Mouse (Mus musculus) limb, embryonic 11.5 days (tissue): Measurements from ENCODE around the gene Nectin2. TPM values are rescaled to one million over a fixed set of nuclear protein-coding genes. Genes with fewer than 3 reads are reported as not detected.

Source experiments
- ATAC-seq: fragments of 200-750 bp; cut with Nextera tagmentation; 2 replicates; pipeline ENCODE4 v1.8.0; 2017; ENCODE audit warnings: low read depth; ENCODE audit not compliant: insufficient number of reproducible peaks, low FRiP score, low TSS enrichment
- DNase-seq: peaks from one replicate; pipeline ENCODE4 v3.0.0-alpha.2; 2015; ENCODE audit warnings: low spot score
- H3K27ac ChIP-seq: fragments of 300-500 bp; sonication (generic); replicated peaks from 2 replicates; pipeline ENCODE4 v1.5.1; 2014; ENCODE audit warnings: low read depth, mild to moderate bottlenecking, low read length
- H3K27me3 ChIP-seq: fragments of 300-500 bp; sonication (generic); 2 replicates; pipeline ENCODE4 v1.6.1; 2014; ENCODE audit warnings: mild to moderate bottlenecking, low read length, mixed read lengths; ENCODE audit not compliant: control insufficient read depth, insufficient read depth
- H3K36me3 ChIP-seq: fragments of 300-500 bp; sonication (generic); 2 replicates; pipeline ENCODE4 v1.6.1; 2014; ENCODE audit warnings: mild to moderate bottlenecking, low read length, moderate library complexity, mixed read lengths; ENCODE audit not compliant: control insufficient read depth, insufficient read depth
- H3K4me1 ChIP-seq: fragments of 300-500 bp; sonication (generic); 2 replicates; pipeline ENCODE4 v1.6.1; 2014; ENCODE audit warnings: low read length, mixed read lengths; ENCODE audit not compliant: control insufficient read depth, insufficient read depth
- H3K4me2 ChIP-seq: fragments of 300-500 bp; sonication (generic); 2 replicates; pipeline ENCODE4 v1.6.1; 2014; ENCODE audit warnings: low read depth, mild to moderate bottlenecking, moderate library complexity; ENCODE audit not compliant: severe bottlenecking
- H3K4me3 ChIP-seq: fragments of 300-500 bp; sonication (generic); 2 replicates; pipeline ENCODE4 v1.5.1; 2014; ENCODE audit warnings: low read depth, low read length
- H3K9ac ChIP-seq: fragments of 300-500 bp; sonication (generic); 2 replicates; pipeline ENCODE4 v1.6.1; 2014; ENCODE audit warnings: mild to moderate bottlenecking, low read length
- H3K9me3 ChIP-seq: fragments of 300-500 bp; sonication (generic); 2 replicates; pipeline ENCODE4 v1.6.1; 2016; ENCODE audit warnings: low read length; ENCODE audit not compliant: control insufficient read depth
- WGBS: fragments of 180-500 bp; shearing (Covaris S2); extraction: QIAGEN DNeasy Blood & Tissue Kit; methylation state at CpG from one replicate; pipeline ENCODE4 v1.1.7; 2014; 5-methylcytosine and 5-hydroxymethylcytosine counted together
- polyA plus RNA-seq: library from polyadenylated mRNA; unstranded; fragments of >200 nt; fragmentation: Nextera tagmentation; extraction: Ambion mirVana; gene quantifications from 2 replicates; pipeline ENCODE4 v1.2.1, GENCODE M21; 2014

Nectin2 gene
- polyA plus RNA-seq, 1 experiment from 2014 or later = 63.2 TPM

DNA sequence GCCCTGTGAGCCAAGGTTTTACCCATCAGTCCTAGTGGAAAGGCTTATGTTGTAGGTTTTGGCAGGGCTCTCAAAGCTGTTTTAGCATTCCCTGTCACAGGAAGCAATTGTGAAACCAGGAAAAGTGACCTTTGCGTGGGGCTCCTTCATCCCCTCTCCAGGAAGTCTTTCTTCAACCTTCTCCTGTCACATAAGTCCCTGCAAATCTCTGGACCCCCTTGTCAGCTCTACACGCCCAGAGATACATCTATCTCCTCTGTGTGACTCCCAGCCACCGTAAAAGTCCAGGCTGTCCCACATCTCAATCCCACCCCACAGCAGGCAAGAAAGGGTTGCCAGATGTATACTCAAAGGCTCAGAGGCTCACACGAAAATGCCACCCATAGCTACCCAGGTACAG lies 21.4 kb upstream of the Nectin2 start:
- H3K9me3 ChIP-seq = no peaks in the 10 kb centered on the region
- WGBS = 34% methylated on average over 4 of the region's 4 CpGs
- H3K4me1 ChIP-seq = peaks cover 18% of the 10 kb centered on the region
- H3K4me2 ChIP-seq = no peak overlapping the region
- no peak overlapping the region for H3K9ac ChIP-seq
- H3K27me3 ChIP-seq = no peaks in the 10 kb centered on the region
- no peak overlapping the region for H3K4me3 ChIP-seq
- DNase-seq (no peak), ATAC-seq (no peak)
- H3K27ac ChIP-seq = no peak overlapping the region
- H3K36me3 ChIP-seq = no peaks in the 10 kb centered on the region

GRCm38 (mm10) chr7:19770984-19771391 lies 20.7 kb upstream of the Nectin2 start, which contains the start of gene Bcam:
Gene Bcam, minus strand, starts transcription at chr7:19771016.
- ATAC-seq = peak; percentile 48; the same call in 1 of the 2 replicates
- Histone ChIP-seq H3K4me1 (peaks cover 18% of the 10 kb centered on the region), H3K4me2 (peak within 1 kb of the TSS; percentile 87), H3K27ac (no peak within 1 kb of the TSS), H3K4me3 (peak within 1 kb of the TSS; percentile 43), H3K9ac (peak within 1 kb of the TSS; percentile 56), H3K27me3 (no peaks in the 10 kb centered on the region), H3K36me3 (no peaks in the 10 kb centered on the region), H3K9me3 (no peaks in the 10 kb centered on the region)
- peak; percentile 68 for DNase-seq
- WGBS = under 1% methylated on average over 9 of the region's 9 CpGs

GRCm38 (mm10) chr7:19770375-19770754 lies 20.1 kb upstream of the Nectin2 start:
- Histone ChIP-seq H3K36me3 (no peaks in the 10 kb centered on the region), H3K9ac (peak overlapping the region; percentile 56), H3K27ac (no peak overlapping the region), H3K9me3 (no peaks in the 10 kb centered on the region), H3K4me3 (peak overlapping the region; percentile 43), H3K4me1 (peaks cover 18% of the 10 kb centered on the region), H3K27me3 (no peaks in the 10 kb centered on the region), H3K4me2 (peak overlapping the region; percentile 87)
- 1% methylated on average over 28 of the region's 28 CpGs for WGBS
- DNase-seq = peak; percentile 91
- peak; percentile 66 for ATAC-seq

- WGBS = 7% methylated on average over 16 of the region's 16 CpGs
- H3K4me2 ChIP-seq = peak overlapping the region; percentile 87
Observed at GRCm38 (mm10) chr7:19769434-19770374, 19.4 kb upstream of the Nectin2 start.

DNA sequence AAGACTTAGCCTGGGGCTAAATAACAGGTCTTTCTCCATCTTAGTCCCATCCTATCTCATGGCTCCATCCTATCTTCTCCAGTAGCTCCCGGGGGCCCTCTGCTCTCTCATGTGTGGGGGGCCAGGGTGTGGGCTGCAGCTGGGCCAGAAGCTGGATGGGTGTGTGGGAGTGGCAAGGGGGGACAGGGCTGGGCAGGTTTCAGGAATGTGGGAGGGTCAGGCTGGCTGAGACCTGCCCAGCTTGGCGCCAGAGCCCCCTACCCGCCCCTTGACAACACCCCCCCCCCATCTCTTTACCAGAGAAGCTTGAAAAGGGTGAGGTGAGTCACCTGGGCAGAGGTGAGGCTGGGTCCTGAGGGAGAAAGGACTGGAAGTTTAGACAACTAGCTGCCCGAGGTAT lies 18.7 kb upstream of the Nectin2 start:
- peaks cover 18% of the 10 kb centered on the region for H3K4me1 ChIP-seq
- DNase-seq (no peak), ATAC-seq (0 out of 2 replicates have a peak, but pooled peaks have one; percentile 7)
- no peaks in the 10 kb centered on the region for H3K27me3 ChIP-seq
- no peak overlapping the region for H3K4me2 ChIP-seq
- H3K27ac ChIP-seq = no peak overlapping the region
- no peaks in the 10 kb centered on the region for H3K9me3 ChIP-seq
- no peak overlapping the region for H3K4me3 ChIP-seq
- H3K36me3 ChIP-seq = no peaks in the 10 kb centered on the region
- WGBS = 33% methylated on average over 4 of the region's 4 CpGs
- H3K9ac ChIP-seq = no peak overlapping the region

More at GRCm38 (mm10) chr7:19769434-19770374, 19.4 kb upstream of the Nectin2 start:
- no peaks in the 10 kb centered on the region for H3K27me3 ChIP-seq
- H3K9ac ChIP-seq = peak overlapping the region; percentile 56
- peak; percentile 18; the same call in 1 of the 2 replicates for ATAC-seq
- H3K4me3 ChIP-seq = peak overlapping the region; percentile 43
- H3K9me3 ChIP-seq = no peaks in the 10 kb centered on the region
- H3K27ac ChIP-seq = no peak overlapping the region
- no peaks in the 10 kb centered on the region for H3K36me3 ChIP-seq
- H3K4me1 ChIP-seq = peaks cover 18% of the 10 kb centered on the region
- no peak for DNase-seq

DNA sequence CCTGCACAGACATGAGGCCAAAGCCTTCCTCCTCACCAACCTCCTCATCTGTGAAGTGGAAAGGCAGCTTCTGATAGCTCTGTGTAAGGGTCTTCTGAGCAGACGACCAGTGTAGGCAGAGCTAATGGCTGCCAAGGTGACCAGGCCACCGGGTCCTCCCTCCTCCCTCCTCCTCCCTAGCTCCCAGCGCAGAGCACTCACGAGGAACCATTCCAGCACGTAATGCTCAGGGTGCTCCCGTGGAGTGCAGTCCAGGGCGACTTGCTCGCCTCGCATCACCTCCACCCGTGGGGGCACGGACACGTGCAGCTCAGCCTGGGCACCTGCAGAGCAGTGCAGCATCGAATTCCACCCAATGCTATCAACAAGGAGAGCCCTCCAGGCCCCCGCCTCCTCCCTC lies 18.0 kb upstream of the Nectin2 start:
- WGBS = 61% methylated on average over 14 of the region's 14 CpGs
- Histone ChIP-seq H3K27me3 (no peaks in the 10 kb centered on the region), H3K4me3 (no peak overlapping the region), H3K9me3 (no peaks in the 10 kb centered on the region), H3K27ac (no peak overlapping the region), H3K4me1 (peaks cover 18% of the 10 kb centered on the region), H3K4me2 (peak overlapping the region; percentile 11; the same call in 1 of the 2 replicates), H3K9ac (no peak overlapping the region), H3K36me3 (no peaks in the 10 kb centered on the region)
- ATAC-seq (no peak), DNase-seq (no peak)

- Histone ChIP-seq H3K4me1 (peaks cover 5% of the 10 kb centered on the region; the same call in 1 of the 2 replicates), H3K27ac (no peak overlapping the region), H3K9ac (no peak overlapping the region), H3K4me2 (no peak overlapping the region), H3K36me3 (no peaks in the 10 kb centered on the region), H3K27me3 (no peaks in the 10 kb centered on the region), H3K4me3 (no peak overlapping the region), H3K9me3 (no peaks in the 10 kb centered on the region)
- ATAC-seq = no peak
- 94% methylated on average over 8 of the region's 9 CpGs for WGBS
- DNase-seq = no peak
Observed at GRCm38 (mm10) chr7:19764581-19764980, 14.3 kb upstream of the Nectin2 start.

DNA sequence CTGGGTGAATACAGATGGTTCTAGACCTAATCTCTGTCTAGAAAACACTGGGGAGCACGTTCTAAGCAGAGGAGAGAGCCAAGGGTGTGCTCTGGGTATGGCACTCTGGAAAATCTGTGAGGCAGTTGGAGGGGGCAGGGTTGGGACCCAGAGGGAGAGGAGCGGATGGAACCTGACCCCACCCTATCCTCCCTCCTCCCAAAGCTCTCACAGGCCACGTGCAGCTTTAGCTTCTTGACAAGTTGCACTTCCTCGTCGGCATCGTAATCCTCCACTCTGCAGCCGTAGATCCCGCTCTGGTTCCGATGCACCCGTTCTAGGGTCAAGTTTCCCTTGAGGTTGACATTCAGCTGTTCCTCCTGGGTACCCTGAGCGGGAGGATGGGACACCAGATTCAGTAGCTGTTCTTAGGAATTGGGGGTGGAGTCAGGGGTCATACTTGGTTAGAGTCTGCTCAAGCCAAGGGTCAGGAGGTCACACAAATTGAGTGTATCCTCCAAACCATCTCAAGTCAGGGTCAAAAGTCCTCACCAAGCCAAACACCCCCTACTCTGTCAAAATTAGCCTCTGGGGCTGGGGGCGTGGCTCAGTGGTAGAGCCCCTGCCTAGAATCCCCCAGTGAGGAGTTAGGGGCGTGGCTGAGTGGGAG lies 13.7 kb upstream of the Nectin2 start:
- H3K9me3 ChIP-seq = no peaks in the 10 kb centered on the region
- H3K27ac ChIP-seq = no peak overlapping the region
- no peaks in the 10 kb centered on the region for H3K27me3 ChIP-seq
- no peaks in the 10 kb centered on the region for H3K36me3 ChIP-seq
- no peaks in the 10 kb centered on the region for H3K4me1 ChIP-seq
- DNase-seq = no peak
- H3K4me3 ChIP-seq = no peak overlapping the region
- H3K4me2 ChIP-seq = no peak overlapping the region
- no peak overlapping the region for H3K9ac ChIP-seq
- WGBS = 89% methylated on average over 13 of the region's 13 CpGs
- no peak for ATAC-seq
